Mouse (Mus musculus) kidney, postnatal 4 days (tissue): ENCODE results near the gene Zfp771.
A peak's percentile ranks its signal among the peaks of the same experiment; 100 is the strongest.

Experiments used
- DNase-seq, 2 experiments: peaks; one replicate each; pipeline ENCODE4 v3.0.0; 2021; ENCODE audit warnings: mixed read lengths in 2 of 2

Gene Zfp771

DNA sequence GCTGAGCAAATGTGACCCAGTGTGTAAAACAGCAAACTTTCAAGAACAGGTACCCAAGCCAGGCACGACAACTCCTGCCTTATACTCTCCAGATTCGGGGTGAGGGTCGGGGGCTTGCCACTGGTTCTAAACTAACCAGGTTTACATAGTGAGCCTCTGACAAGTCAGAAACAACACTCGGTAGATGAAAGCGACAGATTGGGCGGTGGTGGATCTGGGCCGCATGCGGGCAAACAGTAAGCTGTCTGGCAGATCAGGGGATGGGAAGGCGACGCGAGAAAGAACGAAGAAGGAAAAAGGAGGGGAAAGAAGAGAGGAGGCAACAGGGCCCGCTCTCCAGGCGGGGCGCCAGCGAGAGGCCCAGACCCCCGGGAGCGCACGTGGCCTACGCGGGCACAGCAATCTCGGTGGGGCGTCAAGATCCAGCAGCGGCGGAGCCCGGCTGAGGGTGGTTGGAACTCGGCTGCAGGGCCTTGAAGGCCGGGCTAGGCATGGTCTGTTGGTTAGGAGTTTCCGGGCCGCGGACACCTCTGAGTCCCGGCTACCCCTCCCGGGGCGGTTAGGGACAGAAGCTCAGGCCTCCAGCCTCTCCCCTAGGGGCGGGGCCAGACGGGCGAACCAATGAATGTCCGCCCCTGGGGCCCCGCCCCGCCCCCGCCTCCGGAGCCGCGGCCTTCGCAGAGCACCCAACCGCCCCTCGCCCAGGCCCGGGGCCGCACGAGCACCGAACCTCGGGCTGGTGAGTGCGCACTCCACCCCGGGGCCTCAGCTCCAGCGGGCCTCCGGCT lies at the start of gene Zfp771:
Zfp771 (plus strand) TSS at position 405 of the 788 bp plus-strand sequence.
- DNase-seq: peak; percentile 98 to 99

DNA sequence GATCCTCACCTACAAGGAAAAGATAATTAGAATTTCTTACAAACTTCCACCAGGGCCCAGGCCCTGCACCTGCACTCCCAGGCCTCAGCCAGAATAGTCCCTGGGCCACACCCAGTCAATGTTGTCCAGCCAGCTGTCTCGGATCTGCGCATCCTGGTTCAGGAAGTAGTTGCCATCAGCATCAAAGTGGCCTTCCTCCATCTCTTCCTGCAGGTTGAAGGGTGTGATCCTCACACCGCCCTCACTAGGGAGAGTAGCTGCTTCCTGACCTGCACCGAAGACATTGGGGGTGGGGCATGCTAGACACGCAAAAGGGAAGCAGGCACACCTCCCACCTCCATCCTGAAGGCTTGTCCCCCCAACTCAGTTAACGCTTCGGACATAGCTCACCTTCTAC lies 49.4 kb upstream of the Zfp771 start:
- no peak for DNase-seq

DNA sequence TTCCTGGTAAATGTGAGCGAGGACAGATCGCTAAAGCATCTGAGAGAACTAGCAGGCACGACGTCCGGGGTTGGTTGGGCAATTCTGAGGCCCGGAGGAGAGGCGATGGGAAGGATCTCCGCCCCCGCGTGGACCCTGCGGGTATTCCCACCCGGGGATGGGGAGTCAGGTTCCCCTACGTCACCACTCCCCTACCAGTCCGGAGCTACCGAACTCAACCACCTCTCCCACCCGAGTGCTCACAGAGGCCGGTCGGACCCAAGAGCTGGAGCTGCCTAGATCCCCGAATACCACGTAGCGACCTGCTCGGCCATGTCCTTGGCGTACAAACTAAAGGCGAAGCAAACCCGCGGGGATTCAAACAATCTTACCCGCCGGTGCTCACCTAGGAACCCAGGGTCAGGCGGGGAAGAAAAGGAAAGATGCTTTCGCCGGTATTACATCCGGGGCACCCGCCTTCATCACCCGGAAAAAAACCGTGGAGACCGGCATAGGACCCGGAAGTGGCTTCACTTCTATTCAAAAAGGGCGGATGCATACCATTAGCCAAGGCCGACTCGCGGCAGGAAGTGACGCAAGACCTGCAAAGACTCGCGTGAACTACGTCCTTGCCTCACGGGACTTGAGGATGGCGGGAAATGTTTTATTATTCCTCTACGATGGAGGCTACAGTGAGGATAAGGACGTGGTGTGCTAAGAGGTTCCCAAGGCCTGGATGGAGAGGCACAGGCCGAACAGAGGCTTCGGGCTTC lies 48.4 kb upstream of the Zfp771 start, which contains the start of gene Cd2bp2:
Cd2bp2 (minus strand) TSS at position 507 of the 752 bp plus-strand sequence.
- DNase-seq: peak; percentile 96 to 97

DNA sequence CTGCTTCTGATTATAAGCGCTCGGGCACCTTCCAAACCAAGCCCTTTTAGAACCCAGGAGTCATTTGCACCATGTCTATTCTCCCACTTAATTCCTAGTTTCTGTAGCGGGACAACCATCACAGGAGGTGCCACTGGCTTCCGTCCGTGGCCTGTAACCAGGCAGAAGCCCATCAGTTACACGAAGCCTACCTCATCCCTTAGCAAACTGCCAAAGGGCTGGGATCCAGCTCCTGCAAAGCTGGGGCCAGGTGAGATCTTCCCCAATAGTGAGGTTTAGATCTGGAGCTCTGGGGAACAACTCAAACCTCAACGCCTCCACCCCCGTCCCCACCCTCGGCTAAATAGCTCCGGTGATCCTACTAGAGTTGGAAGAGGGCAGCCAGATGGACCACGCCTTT lies 47.6 kb upstream of the Zfp771 start:
- no peak for DNase-seq

DNA sequence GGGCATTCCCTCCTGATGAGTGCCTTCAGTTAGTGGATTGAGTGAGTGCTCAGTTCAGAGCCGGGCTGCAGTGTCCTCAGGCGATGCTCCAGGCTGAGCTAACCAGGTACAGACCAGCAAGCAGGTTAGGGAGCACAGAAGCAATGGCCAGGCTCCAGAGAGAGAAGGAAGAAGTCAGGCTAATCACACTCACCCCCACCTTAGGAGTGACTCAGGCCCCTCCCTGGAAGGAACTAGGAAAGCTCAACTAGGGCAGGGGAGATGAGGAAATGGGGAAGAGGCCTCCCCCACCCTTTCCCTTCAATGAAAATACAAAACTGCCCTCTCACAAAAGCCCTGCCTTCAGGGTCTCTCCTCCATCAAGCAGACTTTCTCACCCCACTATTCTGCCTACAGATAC lies 37.5 kb upstream of the Zfp771 start:
- no peak for DNase-seq

DNA sequence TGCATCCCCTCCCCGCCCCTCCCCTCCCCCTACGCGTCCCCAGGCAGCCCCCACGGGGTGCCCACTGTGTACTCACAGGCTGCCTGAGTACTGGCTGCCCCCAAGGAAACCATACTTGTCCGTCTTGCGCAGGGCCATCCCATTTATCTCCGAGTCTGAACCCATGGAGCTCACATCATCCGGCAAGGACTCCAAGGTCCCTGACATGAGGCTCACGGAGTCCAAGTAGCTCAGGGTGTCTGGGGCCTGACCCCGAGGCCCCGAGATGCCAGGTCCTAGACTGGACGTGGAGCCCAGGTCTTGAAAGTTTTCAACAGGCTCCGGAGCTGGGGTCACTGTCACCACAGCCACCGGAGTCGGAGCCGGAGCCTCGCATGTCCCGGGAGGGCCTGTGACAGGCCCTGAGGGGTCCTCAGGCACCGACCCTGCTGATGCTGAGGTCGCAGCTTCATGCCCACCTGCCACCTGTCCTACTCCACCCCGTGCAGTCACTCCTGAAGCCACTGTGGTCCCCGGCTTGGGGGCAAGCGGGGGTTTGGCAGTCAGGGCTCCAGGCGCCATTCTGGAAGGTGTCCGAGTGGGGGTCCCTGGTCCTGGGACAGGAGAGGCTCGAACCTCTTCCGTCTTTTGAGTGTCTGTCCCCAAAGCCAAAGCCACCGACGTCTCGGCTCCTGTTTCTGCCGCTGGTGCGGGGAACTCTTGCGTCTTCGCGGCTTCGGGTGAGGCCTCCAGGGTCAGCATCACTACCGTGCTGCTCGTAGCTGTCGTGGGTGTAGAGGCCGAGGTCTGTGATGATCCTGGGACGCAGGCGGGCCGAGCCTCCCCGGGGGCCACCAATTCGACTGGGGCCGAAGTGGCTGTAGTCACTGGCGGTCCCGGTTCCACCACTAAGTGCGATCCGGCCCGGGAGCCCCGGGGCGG lies 36.4 kb upstream of the Zfp771 start:
- DNase-seq: peak in 1 of 2 experiments; percentile 45

DNA sequence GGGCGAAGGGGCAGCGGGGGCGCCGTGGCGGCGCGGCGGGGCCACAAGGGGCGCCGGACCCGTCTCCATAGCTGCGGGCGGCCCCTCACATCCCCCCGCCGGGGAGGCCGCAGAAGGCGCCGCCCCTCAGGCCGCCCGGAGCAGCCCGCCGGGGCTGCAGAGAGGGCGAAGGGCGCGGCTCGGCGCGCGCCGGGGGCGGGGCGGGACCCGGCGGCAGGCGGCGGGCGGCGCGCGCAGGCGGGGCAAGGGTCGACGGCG lies 35.9 kb upstream of the Zfp771 start, which contains the start of gene Tbc1d10b:
Tbc1d10b (minus strand) TSS at position 174 of the 258 bp plus-strand sequence.
- DNase-seq: no peak

DNA sequence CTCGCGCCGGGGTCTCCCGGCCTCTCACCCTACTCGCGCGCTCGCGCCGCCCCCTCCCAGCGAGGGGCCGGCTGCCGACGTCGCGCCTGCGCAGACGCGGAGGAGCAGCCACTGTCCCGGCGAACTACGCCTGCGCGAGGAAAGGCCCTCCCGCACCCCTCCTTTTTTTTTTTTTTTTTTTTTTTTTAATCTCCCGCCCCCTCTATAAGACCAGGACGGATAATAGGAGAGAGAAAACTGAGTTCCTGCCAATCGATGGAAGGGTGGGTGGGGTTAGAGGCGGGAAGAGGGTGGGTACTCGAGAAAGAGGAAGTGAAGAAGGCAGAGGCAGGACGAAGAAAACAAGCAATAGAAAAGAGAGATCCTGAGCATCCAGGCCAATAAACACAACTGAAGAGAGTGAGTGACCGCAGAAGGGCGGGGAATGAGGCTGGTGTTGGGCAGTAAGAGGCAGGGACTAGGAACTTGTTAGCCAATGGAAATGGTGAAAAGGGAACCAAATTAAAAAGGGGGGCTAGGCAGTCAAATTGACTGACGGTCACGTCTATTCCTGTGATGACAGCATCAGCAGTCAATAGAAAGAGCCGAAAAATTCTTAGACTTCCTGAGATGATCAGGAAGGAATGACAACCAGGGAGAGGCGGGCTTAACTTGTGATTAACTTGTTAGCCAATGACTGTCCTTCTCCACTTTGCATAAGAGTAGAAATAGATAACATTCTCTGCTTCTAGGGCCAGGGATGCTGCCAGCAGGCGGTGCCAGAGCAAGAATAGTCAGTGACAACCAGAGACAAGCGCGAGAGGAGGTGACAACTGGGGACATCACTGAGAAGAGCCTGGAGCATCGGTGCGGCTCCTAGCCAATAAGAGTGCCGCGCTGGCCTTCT lies 35.3 kb upstream of the Zfp771 start, which contains the start of gene Mylpf:
Mylpf (plus strand) TSS at position 338 of the 886 bp plus-strand sequence.
- DNase-seq: peak; percentile 96 to 97

DNA sequence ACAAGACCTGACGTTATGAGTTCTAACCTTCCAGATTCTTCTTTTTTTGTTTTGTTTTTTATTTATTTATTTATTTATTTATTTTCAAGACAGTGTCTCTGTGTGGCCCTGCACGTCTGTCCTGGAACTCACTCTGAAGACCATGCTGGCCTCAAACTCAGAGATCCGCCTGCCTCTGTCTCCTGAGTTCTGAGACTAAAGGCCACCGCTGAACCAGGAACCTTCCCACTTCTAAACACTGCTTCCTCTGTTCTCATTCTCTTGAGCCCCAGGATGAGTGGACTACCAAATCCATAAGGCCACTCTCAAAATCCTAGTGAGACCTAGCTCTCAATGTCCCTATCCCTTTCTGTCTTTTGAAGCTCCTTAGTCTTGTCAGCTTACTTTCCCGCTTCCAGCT lies 34.2 kb upstream of the Zfp771 start:
- no peak for DNase-seq

DNA sequence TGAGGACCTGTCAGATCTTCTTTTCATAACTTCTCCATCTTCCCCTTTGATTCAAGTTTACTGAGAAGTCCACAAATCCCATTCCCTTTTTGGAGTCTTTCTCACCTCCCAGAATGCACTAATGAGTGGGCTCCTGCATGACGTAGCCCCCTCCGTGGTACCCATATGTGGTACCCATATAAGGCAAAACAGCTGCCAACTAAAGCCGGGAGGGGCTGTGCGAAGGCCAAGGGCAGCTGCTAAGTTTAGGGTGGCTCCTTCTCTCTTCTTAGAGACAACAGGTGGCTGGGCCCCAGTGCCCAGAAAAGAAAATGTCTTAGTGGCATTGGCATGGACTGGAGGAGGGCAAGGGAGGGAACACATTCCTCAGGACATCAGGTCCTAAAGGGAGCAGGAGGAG lies 33.8 kb upstream of the Zfp771 start:
- DNase-seq: no peak

DNA sequence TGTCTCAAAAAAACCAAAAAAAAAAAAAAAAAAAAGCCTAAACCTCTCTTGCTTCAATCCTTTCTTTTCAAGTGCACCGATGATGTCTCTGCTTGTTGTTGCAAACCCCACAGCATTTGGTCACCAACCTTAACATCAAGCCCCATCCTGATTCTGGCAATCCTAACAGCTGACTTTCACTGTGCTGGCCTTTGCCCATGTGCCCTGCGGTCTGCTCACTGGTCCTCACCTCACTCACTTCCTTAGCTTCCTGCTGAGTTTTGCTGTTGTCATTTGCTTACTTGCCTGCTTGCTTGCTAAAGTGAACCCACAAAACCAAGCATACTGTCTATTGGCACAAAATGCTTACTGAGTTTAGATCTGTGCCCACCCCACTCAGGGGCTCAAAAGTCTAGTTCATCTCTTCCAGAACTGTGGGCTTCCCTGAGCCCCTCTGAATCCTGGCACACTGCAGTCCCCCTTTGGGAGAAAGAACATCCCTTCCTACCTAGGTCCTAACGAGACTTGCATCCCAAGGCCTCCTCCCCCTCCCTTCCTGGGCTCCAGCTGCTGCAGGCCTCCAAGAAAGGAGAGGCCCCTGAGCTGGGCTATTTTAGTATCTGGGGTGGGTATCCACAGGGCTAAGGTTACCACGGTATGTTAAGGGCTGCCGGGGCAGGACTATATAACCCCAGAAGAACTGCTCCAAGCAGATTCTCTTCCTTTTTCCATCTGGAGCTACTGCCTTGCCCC lies 32.9 kb upstream of the Zfp771 start:
- no peak for DNase-seq

DNA sequence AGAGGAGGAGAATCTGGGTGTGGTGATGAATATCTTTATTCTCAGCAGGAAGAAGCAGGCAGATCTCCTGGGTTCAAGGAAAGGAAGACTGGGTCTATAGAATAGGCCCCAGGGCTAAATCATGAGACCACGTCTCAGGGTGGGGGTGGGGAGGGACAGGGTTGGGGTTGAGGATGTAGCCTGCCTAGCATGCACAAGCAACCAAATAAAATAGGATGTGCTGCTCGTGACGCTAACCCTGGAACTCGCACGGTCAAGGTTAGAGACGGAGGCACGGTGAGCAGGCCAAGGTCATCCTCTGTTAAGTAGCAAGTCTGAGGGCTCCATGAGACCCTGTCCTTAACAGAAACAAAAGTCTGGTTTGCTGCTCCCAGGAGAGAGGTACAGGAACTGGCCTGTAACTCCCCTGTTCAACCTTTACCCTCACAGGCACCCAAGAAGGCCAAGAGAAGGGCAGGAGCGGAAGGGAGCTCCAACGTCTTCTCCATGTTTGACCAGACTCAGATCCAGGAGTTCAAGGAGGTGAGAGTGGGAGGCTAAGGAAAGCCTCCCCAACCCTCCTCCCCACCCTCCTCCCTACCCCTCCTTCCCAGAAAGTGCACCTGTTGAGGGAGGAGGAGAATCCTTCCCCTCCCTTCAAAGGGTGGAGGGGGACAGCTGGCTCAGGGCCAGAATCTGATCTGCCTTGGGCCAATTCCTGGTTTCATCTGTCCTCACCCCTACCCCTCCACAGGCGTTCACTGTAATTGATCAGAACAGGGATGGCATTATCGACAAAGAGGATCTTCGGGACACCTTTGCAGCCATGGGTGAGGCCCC lies 31.4 kb upstream of the Zfp771 start:
- DNase-seq: no peak

DNA sequence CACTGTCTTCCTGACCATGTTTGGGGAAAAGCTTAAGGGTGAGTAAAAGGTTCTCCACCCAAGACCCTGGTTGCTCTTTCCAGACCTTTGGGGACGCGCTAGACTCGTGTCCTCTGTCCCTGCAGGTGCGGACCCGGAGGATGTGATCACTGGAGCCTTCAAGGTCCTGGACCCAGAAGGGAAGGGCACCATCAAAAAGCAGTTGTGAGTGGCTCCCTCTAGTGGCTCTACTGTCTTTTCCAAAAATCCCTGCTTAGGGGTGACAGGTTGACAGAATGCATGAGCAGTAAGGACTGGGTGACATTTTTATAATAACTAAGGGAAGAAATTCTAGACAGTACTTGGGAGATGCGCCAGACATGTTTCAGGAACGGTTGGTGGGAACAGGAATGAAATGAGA lies 30.6 kb upstream of the Zfp771 start:
- DNase-seq: peak in 1 of 2 experiments; percentile 58

DNA sequence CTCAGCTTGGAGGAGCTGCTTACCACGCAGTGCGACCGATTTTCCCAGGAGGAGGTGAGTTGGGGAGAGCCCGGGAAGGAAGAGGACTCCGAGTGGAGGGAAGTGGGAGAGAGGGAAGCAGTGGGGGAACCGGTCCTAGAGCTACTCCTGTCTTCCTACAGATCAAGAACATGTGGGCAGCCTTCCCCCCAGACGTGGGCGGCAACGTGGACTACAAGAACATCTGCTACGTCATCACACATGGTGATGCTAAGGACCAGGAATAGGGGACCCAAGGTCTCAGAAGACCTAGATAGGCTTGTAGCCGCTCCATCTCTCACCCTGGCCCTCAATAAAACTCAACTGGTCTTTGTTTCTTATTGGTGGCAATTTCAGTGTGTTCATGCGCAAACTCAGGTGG lies 30.1 kb upstream of the Zfp771 start:
- no peak for DNase-seq

DNA sequence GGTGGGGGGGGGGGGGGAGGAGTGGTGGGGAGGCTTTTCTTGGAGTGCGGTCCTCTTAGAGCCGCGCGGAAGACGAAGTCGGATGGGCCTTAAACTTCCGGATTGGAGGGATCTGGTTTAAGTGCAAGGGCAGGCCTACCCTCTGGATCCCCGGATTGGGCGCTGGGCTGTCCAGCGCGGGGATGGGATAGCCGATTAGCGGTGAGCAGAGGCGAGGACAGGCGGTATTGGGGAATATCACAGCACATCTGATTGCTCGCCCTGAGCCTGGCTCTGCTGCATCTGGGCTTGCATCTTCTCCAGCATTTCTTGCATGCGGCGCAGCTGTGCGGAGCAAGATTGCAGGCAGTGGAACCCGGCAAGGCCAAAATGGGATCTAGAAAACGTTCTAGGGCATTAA lies 29.6 kb upstream of the Zfp771 start:
- peak; percentile 32 to 56 for DNase-seq

DNA sequence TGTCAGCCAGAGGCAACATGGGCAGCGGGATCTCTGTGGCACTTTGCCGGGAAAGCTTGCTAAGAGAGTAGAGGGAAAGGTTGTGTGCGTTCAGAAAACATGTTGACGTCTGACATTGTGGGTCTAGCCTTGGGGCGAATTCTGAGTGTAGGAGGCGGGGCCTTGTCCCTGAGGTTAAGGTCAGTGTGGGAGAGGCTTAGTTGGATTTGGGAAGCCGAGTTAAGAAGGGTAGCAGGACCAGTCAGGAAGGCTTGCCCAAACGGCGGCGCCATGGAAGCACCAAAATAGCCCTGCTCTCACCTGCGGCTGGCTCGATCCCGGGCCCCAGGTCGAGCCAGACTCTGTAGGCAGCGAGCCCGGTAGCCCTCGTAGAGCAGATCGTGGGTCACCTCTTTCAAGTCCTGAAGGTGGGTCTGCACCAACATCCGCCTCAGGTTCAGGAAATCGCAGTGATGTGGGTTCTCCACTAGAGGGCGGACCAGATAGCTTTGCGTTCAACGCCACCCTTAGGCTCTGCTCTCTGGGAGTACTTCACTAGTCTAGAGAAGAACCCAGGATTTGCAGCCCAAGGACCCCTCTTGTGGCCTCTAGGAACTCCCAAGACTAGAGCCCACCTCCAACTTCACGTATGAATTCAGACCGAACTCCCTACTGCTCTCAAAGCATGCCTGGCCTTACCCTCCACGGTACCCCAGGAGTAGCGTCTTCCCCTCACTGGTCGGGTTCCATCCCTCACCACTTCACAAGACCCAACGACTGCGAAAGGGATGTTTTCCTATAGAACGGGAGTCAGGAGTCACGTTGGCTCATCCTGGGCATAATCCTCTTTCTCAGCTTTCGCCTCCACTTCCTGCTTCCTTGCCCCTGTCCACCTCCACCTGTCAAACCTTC lies 28.8 kb upstream of the Zfp771 start:
- peak; percentile 71 to 80 for DNase-seq

DNA sequence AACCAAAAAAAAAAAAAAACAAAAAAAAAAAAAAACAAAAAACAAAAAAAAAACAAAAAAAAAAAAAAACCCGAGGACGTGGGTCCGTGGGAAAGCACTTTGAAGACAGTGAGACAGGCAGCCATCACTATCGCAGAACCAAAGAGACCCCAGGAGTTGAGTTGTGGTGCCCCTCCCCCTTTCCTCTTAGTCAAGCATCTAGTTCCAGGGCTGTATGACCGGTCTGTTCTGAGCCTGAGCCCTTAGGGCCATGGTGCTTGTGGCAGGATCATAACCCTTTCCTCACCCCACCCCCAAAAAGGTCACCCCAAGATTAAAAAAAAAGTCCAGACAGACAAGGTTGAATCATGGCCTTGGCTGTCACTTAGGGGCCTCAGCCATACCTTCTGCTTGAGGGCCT lies 27.8 kb upstream of the Zfp771 start:
- no peak for DNase-seq

DNA sequence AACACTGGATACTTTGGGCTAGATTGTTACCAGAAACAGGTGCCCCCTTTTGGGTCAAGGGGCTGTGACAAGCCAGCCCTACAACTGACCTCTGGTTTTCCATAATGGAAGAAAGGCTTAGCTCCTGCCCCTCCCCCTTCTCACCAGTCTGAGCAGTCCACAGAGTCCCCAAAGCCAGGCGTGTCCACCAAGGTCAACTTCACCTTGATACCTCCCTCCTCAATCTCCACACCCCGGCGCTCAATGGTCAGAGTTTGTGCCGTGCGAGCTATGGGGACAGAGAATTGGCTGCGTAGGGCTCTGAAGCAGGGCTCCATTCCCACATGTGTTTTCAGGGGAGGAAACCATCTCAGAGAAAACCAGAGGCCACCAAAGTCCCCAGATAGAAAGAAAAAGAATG lies 26.6 kb upstream of the Zfp771 start:
- DNase-seq: no peak

DNA sequence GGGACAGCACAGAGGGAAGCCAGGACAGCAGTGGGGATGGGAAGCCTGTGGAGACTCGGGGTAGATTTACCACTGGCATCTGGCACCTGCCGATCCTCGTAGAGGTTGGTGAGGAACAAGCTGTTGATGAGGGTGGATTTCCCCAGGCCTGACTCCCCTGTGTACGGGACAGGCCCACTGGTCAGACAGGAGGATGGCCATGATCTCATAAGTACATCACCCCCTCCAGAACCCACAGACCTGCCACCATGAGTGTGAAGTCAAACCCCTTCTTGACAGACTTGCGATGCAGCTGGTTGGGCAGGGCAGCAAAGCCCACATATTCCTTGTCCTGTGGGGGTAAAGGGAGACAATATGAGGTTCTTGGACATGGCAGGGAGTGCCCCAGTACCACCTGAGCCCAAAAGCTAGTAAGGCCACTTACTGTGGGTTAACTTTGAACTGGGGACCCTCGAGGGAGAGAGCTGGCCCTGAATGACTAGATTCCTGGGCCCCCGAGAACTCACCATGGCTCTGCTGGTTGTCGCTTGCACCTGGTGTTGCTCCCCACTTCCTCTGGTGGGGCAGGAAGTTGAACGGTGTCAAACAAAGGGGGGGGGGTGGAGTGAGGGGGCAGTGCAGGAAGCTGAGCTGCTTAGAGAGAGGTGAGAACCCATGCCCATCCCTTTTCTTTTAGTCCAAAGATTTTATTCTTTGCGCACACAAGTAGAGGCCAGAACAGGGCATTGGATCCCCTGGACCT lies 26.0 kb upstream of the Zfp771 start:
- DNase-seq: no peak
